Mouse (Mus musculus): ENCODE measurements around the gene 4930539E08Rik.

4930539E08Rik gene

GRCm38 (mm10) chr17:28894050-28894767, 20.9 kb downstream of the 4930539E08Rik start:
- no peak for DNase-seq

GRCm38 (mm10) chr17:28886266-28886665, 28.9 kb downstream of the 4930539E08Rik start:
- DNase-seq: no peak

- no peak for DNase-seq
These were observed 29.9 kb downstream of the 4930539E08Rik start for GRCm38 (mm10) chr17:28885231-28885630.

GRCm38 (mm10) chr17:28883941-28884516, 31.1 kb downstream of the 4930539E08Rik start:
- no peak for DNase-seq

- DNase-seq: no peak
These were observed 32.3 kb downstream of the 4930539E08Rik start for GRCm38 (mm10) chr17:28882810-28883209.

- no peak for DNase-seq
These were observed 32.8 kb downstream of the 4930539E08Rik start for GRCm38 (mm10) chr17:28882316-28882715.

- peak; percentile 71 for DNase-seq
These were observed 35.2 kb downstream of the 4930539E08Rik start for GRCm38 (mm10) chr17:28879931-28880391.

- DNase-seq: no peak
These were observed 38.3 kb downstream of the 4930539E08Rik start for GRCm38 (mm10) chr17:28876821-28877220.

GRCm38 (mm10) chr17:28876331-28876730, 38.8 kb downstream of the 4930539E08Rik start:
- DNase-seq: no peak

GRCm38 (mm10) chr17:28875316-28875715, 39.8 kb downstream of the 4930539E08Rik start:
- DNase-seq: no peak

- DNase-seq: no peak
These were observed 40.3 kb downstream of the 4930539E08Rik start for GRCm38 (mm10) chr17:28874825-28875224.

- no peak for DNase-seq
These were observed 40.9 kb downstream of the 4930539E08Rik start for GRCm38 (mm10) chr17:28874216-28874615.

GRCm38 (mm10) chr17:28872322-28872721, 42.8 kb downstream of the 4930539E08Rik start:
- DNase-seq: no peak

- no peak for DNase-seq
These were observed 43.3 kb downstream of the 4930539E08Rik start for GRCm38 (mm10) chr17:28871831-28872230.

GRCm38 (mm10) chr17:28870435-28870834, 44.7 kb downstream of the 4930539E08Rik start:
- no peak for DNase-seq

- DNase-seq: no peak
These were observed 45.6 kb downstream of the 4930539E08Rik start for GRCm38 (mm10) chr17:28869412-28870110.

- DNase-seq: no peak
These were observed 47.7 kb downstream of the 4930539E08Rik start for GRCm38 (mm10) chr17:28867381-28867780.

GRCm38 (mm10) chr17:28866921-28867320, 48.2 kb downstream of the 4930539E08Rik start:
- no peak for DNase-seq

- no peak for DNase-seq
These were observed 50.7 kb downstream of the 4930539E08Rik start for GRCm38 (mm10) chr17:28864464-28864863.

- DNase-seq: no peak
These were observed 51.2 kb downstream of the 4930539E08Rik start for GRCm38 (mm10) chr17:28863926-28864325.

- DNase-seq: no peak
These were observed 56.9 kb downstream of the 4930539E08Rik start, which contains the start of gene Pnpla1 for GRCm38 (mm10) chr17:28858205-28858604. Gene Pnpla1, plus strand, starts transcription at chr17:28858411.

GRCm38 (mm10) chr17:28856030-28856429, 59.1 kb downstream of the 4930539E08Rik start:
- no peak for DNase-seq

- DNase-seq: no peak
These were observed 59.8 kb downstream of the 4930539E08Rik start for GRCm38 (mm10) chr17:28855166-28855885.
